Mouse (Mus musculus): ENCODE measurements around the gene Ehd4. TPM values are rescaled to one million over a fixed set of nuclear protein-coding genes. Genes with fewer than 3 reads are reported as not detected.

The Ehd4 gene
- polyA plus RNA-seq, 1 experiment from 2014 or later: 62.9 TPM

DNA sequence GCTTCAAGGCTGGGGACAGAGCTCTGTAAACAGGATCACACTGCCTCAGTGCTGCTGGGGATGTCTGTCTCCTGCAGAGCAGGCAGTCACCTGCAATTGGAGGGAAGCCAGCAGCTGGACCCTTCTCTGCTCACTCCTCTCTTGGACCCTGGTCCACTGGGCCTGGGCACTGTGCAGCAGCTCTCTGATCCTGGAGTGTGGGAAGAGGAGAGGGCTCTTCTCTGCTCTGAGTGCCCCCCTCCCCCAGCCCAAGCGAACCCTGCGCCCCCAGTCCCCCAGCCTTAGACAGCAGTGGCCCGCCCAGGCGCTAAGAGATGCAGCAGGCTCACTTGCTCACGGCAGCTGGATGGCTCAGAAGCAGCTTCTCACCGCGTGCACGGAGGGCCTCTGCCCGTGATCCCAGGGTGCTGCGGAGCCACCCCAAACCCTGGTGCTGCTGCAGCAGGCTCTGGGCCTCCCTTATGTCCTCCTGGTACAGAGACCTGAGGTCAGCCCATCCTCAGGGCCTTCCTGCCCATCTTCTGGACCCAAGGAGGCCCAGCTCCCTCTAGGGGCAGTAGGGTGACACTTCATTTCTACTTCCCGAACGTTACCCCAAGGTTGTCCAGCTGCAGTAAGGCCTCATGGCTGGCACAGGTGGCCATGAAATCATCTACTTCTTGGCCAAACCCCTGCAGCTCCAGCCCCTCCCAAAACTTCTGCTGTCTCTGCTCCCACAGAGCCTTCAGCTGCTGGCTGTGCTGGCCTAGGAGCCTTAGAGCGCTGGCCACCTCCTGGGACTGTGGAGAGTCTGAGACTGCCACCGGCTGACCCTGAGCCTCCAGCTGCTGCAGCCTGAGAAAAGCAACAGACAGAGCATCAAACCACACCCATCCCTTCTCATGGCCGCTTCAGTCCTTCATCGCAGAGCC lies 85.6 kb downstream of the Ehd4 start:
- Histone ChIP-seq H3K27me3 (ENCODE audit: insufficient read depth, low read length) (no peaks in the 10 kb centered on the region), H3K4me3 (ENCODE audit: low read depth, low read length) (no peak overlapping the region), H3K4me1 (ENCODE audit: insufficient read depth) (no peaks in the 10 kb centered on the region), H3K4me2 (no peak overlapping the region), H3K27ac (ENCODE audit: low read depth) (no peak overlapping the region), H3K9ac (no peak overlapping the region), H3K36me3 (ENCODE audit: insufficient read depth) (no peaks in the 10 kb centered on the region), H3K9me3 (ENCODE audit: low read depth, low read length) (no peaks in the 10 kb centered on the region)
- peak; percentile 54; the same call in 1 of the 2 replicates for ATAC-seq (ENCODE audit: insufficient read depth)
- DNase-seq: peak; percentile 72
- WGBS: 32% methylated on average over 16 of the region's 16 CpGs
- peak; percentile 78 for TF ChIP-seq CTCF (IDR thresholded peaks at IDR 0.05; ENCODE audit: low read depth)

- TF ChIP-seq CTCF (IDR thresholded peaks at IDR 0.05; ENCODE audit: low read depth): no peak
- Histone ChIP-seq H3K9me3 (ENCODE audit: low read depth, low read length) (no peaks in the 10 kb centered on the region), H3K4me3 (ENCODE audit: low read depth, low read length) (no peak overlapping the region), H3K4me2 (no peak overlapping the region), H3K9ac (no peak overlapping the region), H3K27ac (ENCODE audit: low read depth) (no peak overlapping the region), H3K27me3 (ENCODE audit: insufficient read depth, low read length) (no peaks in the 10 kb centered on the region), H3K4me1 (ENCODE audit: insufficient read depth) (no peaks in the 10 kb centered on the region), H3K36me3 (ENCODE audit: insufficient read depth) (no peaks in the 10 kb centered on the region)
- ATAC-seq (ENCODE audit: insufficient read depth) (no peak), DNase-seq (no peak)
- WGBS: 79% methylated on average over 3 of the region's 3 CpGs
Measured at GRCm38 (mm10) chr2:120066224-120066623, 88.2 kb downstream of the Ehd4 start.

GRCm38 (mm10) chr2:120065243-120065642 lies 89.2 kb downstream of the Ehd4 start:
- H3K9ac ChIP-seq: no peak overlapping the region
- no peak overlapping the region for H3K4me3 ChIP-seq (ENCODE audit: low read depth, low read length)
- DNase-seq: no peak
- H3K27me3 ChIP-seq (ENCODE audit: insufficient read depth, low read length): no peaks in the 10 kb centered on the region
- no peak overlapping the region for H3K4me2 ChIP-seq
- no peaks in the 10 kb centered on the region for H3K9me3 ChIP-seq (ENCODE audit: low read depth, low read length)
- ATAC-seq (ENCODE audit: insufficient read depth): no peak
- H3K4me1 ChIP-seq (ENCODE audit: insufficient read depth): no peaks in the 10 kb centered on the region
- TF ChIP-seq CTCF (IDR thresholded peaks at IDR 0.05; ENCODE audit: low read depth): no peak
- WGBS: 90% methylated on average over 10 of the region's 10 CpGs
- no peak overlapping the region for H3K27ac ChIP-seq (ENCODE audit: low read depth)
- no peaks in the 10 kb centered on the region for H3K36me3 ChIP-seq (ENCODE audit: insufficient read depth)

GRCm38 (mm10) chr2:120064639-120065038 lies 89.8 kb downstream of the Ehd4 start:
- Histone ChIP-seq H3K27ac (ENCODE audit: low read depth) (no peak overlapping the region), H3K9ac (no peak overlapping the region), H3K9me3 (ENCODE audit: low read depth, low read length) (no peaks in the 10 kb centered on the region), H3K4me3 (ENCODE audit: low read depth, low read length) (no peak overlapping the region), H3K36me3 (ENCODE audit: insufficient read depth) (no peaks in the 10 kb centered on the region), H3K27me3 (ENCODE audit: insufficient read depth, low read length) (no peaks in the 10 kb centered on the region), H3K4me2 (no peak overlapping the region), H3K4me1 (ENCODE audit: insufficient read depth) (0 out of 2 replicates have a peak, but pooled peaks cover 5% of the 10 kb centered on the region)
- peak; percentile 50 for TF ChIP-seq CTCF (IDR thresholded peaks at IDR 0.05; ENCODE audit: low read depth)
- no peak for DNase-seq
- ATAC-seq (ENCODE audit: insufficient read depth): no peak
- WGBS: 73% methylated on average over 6 of the region's 6 CpGs

GRCm38 (mm10) chr2:120062248-120062647 lies 92.2 kb downstream of the Ehd4 start:
- 77% methylated on average over 8 of the region's 8 CpGs for WGBS
- ATAC-seq (ENCODE audit: insufficient read depth): no peak

DNA sequence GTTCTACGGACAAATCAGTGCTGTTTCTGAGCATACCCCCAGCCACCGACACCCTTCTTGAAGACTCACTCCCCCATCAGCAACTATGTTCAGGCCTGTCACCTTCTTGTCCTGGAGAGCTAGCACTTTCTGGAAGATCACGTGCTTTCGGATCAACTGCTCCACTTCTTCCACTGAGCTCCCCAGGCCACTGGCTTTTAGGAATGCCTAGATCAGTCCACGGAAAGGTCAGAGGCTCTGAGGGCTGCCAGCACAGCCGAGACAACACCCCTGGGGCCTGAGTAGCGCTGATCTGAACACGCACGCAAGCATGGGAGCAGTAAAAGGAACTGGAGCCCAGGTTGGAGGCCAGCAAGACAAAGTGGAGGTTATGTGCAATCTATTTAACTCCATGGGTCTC lies 93.8 kb downstream of the Ehd4 start:
- no peak overlapping the region for H3K4me3 ChIP-seq (ENCODE audit: low read depth, low read length)
- no peak for TF ChIP-seq CTCF (IDR thresholded peaks at IDR 0.05; ENCODE audit: low read depth)
- ATAC-seq (ENCODE audit: insufficient read depth): no peak
- no peaks in the 10 kb centered on the region for H3K36me3 ChIP-seq (ENCODE audit: insufficient read depth)
- H3K4me2 ChIP-seq: no peak overlapping the region
- DNase-seq: no peak
- WGBS: 65% methylated on average over 9 of the region's 9 CpGs
- 0 out of 2 replicates have a peak, but pooled peaks cover 8% of the 10 kb centered on the region for H3K4me1 ChIP-seq (ENCODE audit: insufficient read depth)
- H3K27me3 ChIP-seq (ENCODE audit: insufficient read depth, low read length): no peaks in the 10 kb centered on the region
- H3K9me3 ChIP-seq (ENCODE audit: low read depth, low read length): no peaks in the 10 kb centered on the region
- H3K27ac ChIP-seq (ENCODE audit: low read depth): peak overlapping the region; percentile 75
- no peak overlapping the region for H3K9ac ChIP-seq

More at GRCm38 (mm10) chr2:120062248-120062647, 92.2 kb downstream of the Ehd4 start:
- no peak overlapping the region for H3K27ac ChIP-seq (ENCODE audit: low read depth)
- no peak overlapping the region for H3K4me3 ChIP-seq (ENCODE audit: low read depth, low read length)
- H3K9me3 ChIP-seq (ENCODE audit: low read depth, low read length): no peaks in the 10 kb centered on the region
- no peak overlapping the region for H3K9ac ChIP-seq
- H3K27me3 ChIP-seq (ENCODE audit: insufficient read depth, low read length): no peaks in the 10 kb centered on the region
- TF ChIP-seq CTCF (IDR thresholded peaks at IDR 0.05; ENCODE audit: low read depth): no peak
- no peak overlapping the region for H3K4me2 ChIP-seq
- H3K4me1 ChIP-seq (ENCODE audit: insufficient read depth): 0 out of 2 replicates have a peak, but pooled peaks cover 8% of the 10 kb centered on the region
- H3K36me3 ChIP-seq (ENCODE audit: insufficient read depth): no peaks in the 10 kb centered on the region
- DNase-seq: no peak

DNA sequence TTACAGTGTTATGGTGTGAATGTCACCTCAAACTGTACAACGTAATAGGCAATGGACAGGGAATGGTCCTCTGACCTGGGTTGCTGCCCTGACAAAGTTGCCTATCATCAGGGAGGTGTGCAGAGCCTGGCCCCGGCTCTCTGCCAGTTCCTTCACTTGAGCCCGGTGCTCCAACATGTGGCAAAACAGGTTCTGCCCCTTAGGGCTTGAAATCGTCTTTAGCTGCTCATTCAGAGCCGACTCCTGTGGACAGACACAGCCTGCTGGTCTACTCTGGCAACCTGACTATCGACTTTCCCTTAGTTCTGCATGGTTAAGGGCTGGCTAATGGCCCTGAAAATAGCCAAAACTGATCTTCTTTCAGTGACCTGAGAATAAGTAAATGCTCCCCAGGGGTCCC lies 94.2 kb downstream of the Ehd4 start:
- DNase-seq (peak; percentile 75), ATAC-seq (ENCODE audit: insufficient read depth) (peak; percentile 53; the same call in 1 of the 2 replicates)
- H3K9ac ChIP-seq: no peak overlapping the region
- H3K36me3 ChIP-seq (ENCODE audit: insufficient read depth): no peaks in the 10 kb centered on the region
- no peak overlapping the region for H3K4me2 ChIP-seq
- H3K4me1 ChIP-seq (ENCODE audit: insufficient read depth): 0 out of 2 replicates have a peak, but pooled peaks cover 8% of the 10 kb centered on the region
- H3K9me3 ChIP-seq (ENCODE audit: low read depth, low read length): no peaks in the 10 kb centered on the region
- no peak overlapping the region for H3K4me3 ChIP-seq (ENCODE audit: low read depth, low read length)
- 52% methylated on average over 6 of the region's 6 CpGs for WGBS
- no peaks in the 10 kb centered on the region for H3K27me3 ChIP-seq (ENCODE audit: insufficient read depth, low read length)
- no peak for TF ChIP-seq CTCF (IDR thresholded peaks at IDR 0.05; ENCODE audit: low read depth)
- H3K27ac ChIP-seq (ENCODE audit: low read depth): peak overlapping the region; percentile 75; the same call in 1 of the 2 replicates
